Mouse (Mus musculus): ENCODE data around the gene Znfx1. TPM values are rescaled to one million over a fixed set of nuclear protein-coding genes. Genes with fewer than 3 reads are reported as not detected.
A peak's percentile ranks its signal among the peaks of the same experiment; 100 is the strongest.

Gene Znfx1
- polyA plus RNA-seq, 1 experiment from 2014 or later, result 5.3 TPM

DNA sequence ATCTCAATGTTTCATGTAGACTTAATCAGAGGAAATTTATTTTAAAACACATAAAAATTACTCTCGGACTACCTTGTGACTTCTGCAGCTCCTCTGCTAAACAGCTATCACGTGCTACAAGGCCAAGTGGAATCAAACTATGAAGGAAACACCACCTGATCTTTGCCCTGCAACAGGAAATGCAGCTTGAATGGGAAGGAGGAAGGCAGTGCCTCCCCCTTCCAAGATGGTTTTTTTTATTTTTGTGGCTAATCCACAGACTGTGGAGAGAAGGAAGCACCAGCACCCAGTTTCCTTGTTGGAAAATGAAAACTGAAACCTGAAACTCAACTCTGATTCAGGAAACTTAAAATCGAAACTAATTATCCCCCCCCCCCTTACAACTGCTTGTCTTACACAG is 4.6 kb downstream of the Znfx1 start:
- 70% methylated on average over 3 of the region's 3 CpGs for WGBS
- Histone ChIP-seq H3K4me3 (no peak overlapping the region), H3K27me3 (ENCODE audit: poor library complexity, severe bottlenecking) (no peaks in the 10 kb centered on the region), H3K4me1 (peaks cover 40% of the 10 kb centered on the region), H3K27ac (no peak overlapping the region), H3K36me3 (replicated peaks) (peaks cover 60% of the 10 kb centered on the region), H3K9me3 (no peaks in the 10 kb centered on the region)
- DNase-seq (ENCODE audit: extremely low spot score, low spot score), result no peak

DNA sequence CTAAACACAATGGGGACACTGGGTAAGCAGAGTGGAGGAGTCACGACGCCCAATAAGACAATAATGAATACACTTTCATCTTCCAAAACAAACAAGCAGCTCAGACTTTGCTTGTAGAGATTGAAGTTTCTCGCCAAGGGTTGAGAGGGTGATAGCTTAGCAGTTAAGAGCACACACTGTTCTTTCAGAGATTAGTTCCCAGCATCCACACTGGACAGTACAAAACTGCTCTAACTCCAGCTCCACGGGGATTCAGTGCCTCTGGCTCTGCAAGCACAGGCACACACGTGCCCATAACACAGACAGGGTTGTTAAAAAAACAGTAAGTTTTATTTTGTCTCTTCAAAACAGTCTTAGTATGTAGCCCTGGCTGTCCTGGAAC is 5.9 kb downstream of the Znfx1 start:
- no peak overlapping the region for H3K27ac ChIP-seq
- H3K27me3 ChIP-seq (ENCODE audit: poor library complexity, severe bottlenecking), result no peaks in the 10 kb centered on the region
- peaks cover 35% of the 10 kb centered on the region for H3K4me1 ChIP-seq
- WGBS, result 89% methylated on average over 5 of the region's 5 CpGs
- no peaks in the 10 kb centered on the region for H3K9me3 ChIP-seq
- peaks cover 70% of the 10 kb centered on the region for H3K36me3 ChIP-seq (replicated peaks)
- no peak overlapping the region for H3K4me3 ChIP-seq
- no peak for DNase-seq (ENCODE audit: extremely low spot score, low spot score)

DNA sequence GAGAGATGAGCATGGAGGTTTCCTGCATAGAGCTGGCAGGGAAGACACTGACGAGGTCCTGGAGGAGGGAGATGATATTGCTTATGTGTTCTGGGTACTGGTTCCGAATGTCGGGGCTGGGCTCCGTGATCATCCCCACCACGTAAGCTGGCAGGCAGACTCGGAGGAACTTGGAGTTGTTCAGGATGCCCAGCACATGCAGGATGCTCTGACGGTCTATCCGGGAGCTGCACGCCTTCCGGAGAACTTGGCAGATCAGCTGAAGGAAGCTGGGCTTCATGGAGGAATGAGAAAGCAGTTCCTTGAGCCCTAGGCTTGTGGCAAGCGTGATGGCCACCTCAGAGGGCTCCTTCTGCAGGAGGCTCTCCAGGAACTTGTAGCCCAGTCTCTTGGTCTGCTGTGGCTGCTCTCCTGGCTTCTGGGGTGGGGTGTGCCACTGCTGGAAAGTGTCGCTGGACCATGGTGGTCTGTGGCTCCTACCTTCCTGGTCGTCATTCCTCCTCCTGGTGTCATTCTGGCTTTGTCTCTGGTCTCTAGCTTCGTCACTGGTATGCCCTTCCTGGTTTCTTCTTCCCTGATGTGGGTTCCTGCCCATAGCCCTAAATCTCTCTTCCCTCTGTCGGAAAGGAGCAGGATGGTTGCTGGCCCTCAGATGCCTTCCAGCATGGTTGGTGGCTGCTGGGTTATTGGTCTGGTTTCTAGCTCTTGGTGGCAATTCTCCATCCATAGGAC is 6.4 kb downstream of the Znfx1 start:
- 96% methylated on average over 15 of the region's 15 CpGs for WGBS
- DNase-seq (ENCODE audit: extremely low spot score, low spot score), result no peak
- Histone ChIP-seq H3K27ac (no peak overlapping the region), H3K9me3 (no peaks in the 10 kb centered on the region), H3K4me3 (no peak overlapping the region), H3K36me3 (replicated peaks) (peaks cover 75% of the 10 kb centered on the region), H3K4me1 (peaks cover 30% of the 10 kb centered on the region), H3K27me3 (ENCODE audit: poor library complexity, severe bottlenecking) (no peaks in the 10 kb centered on the region)

DNA sequence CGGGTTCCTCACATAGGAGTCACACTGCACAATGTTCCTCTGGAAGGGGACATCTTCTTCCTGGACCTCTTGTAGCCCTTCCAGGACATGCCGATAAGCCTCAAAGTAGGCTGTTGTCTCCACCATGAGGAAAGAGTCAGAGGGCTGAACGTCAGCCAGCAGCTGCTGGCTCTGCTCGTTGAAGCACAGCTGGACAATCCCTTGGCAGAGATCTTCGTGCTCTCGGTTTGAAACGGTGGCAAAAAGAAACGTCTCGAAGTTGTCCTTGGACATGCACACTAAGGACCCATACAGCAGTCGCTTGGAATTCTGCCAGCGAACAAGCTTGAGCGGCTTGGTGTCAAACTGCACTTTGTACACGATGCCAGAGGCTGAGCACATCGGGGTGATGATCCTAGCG is 7.4 kb downstream of the Znfx1 start:
- Histone ChIP-seq H3K27ac (no peak overlapping the region), H3K27me3 (ENCODE audit: poor library complexity, severe bottlenecking) (no peaks in the 10 kb centered on the region), H3K9me3 (no peaks in the 10 kb centered on the region), H3K4me1 (peaks cover 20% of the 10 kb centered on the region), H3K36me3 (replicated peaks) (peaks cover 84% of the 10 kb centered on the region), H3K4me3 (no peak overlapping the region)
- no peak for DNase-seq (ENCODE audit: extremely low spot score, low spot score)
- 95% methylated on average over 15 of the region's 15 CpGs for WGBS

DNA sequence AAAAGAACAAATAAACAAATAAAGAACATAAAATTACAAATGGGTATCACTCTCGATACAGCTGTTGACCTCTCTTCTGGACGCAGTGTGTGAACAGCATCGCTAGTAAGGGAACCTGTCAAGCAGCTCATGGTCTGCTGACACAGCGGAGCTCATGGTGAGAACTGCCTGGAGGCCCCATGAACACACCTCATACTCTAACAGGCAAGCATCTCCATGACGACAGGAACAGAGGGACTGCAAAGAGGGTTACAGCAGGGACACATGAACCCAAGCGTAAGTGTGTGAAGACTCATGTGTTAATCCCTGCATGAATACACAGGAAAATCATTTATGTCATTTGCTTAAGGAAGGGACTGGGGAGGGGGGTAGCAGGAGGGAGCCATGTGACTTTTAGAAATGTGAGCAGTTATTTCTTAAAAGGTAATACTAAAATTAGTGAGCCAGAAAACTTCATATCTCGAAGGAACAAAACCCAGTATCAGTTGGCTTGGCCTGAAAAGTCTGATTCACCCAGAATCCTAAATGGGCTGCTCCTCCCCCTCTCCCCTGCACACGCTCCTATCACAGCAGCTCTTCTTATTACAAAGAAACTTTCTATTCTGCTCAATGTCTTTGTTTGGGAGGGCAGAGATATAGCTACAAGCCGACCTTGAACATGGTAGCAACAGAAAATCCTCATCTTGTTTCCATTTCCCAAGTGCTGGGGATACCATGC is 9.5 kb downstream of the Znfx1 start:
- 81% methylated on average over 9 of the region's 9 CpGs for WGBS
- Histone ChIP-seq H3K9me3 (no peaks in the 10 kb centered on the region), H3K4me3 (no peak overlapping the region), H3K27ac (no peak overlapping the region), H3K4me1 (peaks cover 9% of the 10 kb centered on the region), H3K36me3 (replicated peaks) (peaks cover 91% of the 10 kb centered on the region), H3K27me3 (ENCODE audit: poor library complexity, severe bottlenecking) (no peaks in the 10 kb centered on the region)
- no peak for DNase-seq (ENCODE audit: extremely low spot score, low spot score)

DNA sequence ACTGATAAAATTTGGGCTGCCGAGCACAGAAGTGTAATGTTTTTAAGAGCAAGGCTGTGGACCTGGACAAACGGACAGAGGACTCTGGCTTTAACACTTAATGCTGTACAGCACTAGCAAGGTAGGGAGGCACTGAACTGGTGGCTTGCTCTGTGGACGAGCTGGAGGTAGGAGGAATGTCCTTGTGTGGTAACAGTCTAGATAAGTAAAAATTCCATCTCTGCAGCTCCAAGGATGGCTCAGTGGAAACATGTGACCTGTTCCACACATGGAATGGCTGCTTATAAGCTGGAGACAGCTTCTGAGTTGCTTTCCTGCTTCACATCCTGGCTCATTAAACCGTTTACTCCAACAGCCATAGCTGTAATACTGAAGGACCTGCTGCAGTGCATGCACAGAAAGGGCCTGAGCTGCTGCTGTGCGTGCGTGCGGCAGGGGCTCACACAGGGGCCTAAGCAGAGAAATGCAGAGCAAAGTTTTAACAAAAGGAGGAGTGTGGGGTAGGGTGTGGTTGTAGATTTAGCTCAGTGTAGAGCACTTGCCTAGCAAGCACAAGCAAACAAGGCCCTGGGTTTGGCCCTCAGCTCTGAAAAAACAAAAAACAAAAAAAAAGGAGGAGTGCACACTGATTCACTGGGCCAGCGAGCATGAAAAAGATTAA is 14.0 kb downstream of the Znfx1 start:
- Histone ChIP-seq H3K4me1 (peaks cover 9% of the 10 kb centered on the region), H3K4me3 (no peak overlapping the region), H3K27ac (no peak overlapping the region), H3K36me3 (replicated peaks) (peaks cover 91% of the 10 kb centered on the region), H3K9me3 (no peaks in the 10 kb centered on the region), H3K27me3 (ENCODE audit: poor library complexity, severe bottlenecking) (no peaks in the 10 kb centered on the region)
- DNase-seq (ENCODE audit: extremely low spot score, low spot score), result no peak
- WGBS, result 90% methylated on average over 8 of the region's 8 CpGs

DNA sequence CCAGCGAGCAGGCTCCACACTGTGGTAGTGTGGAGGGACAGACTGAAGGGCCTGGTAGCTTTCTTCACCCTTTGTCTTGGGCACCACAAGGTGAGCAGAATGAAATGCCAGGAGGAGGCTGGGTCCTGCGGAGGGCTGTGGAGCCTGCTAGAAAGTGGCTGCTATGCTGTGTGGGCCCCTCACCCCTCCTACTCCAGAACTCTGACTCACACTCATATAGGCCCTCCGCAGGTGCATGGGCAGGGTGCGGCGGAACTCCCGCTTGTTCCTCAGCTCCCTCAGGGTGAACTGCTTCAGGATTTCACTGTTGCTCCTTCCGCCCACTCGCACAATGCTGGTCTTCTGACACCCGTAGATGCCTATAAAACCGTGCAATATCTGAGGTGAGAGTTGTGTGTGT is 14.6 kb downstream of the Znfx1 start:
- H3K4me1 ChIP-seq, result peaks cover 3% of the 10 kb centered on the region
- H3K27me3 ChIP-seq (ENCODE audit: poor library complexity, severe bottlenecking), result no peaks in the 10 kb centered on the region
- H3K27ac ChIP-seq, result no peak overlapping the region
- 95% methylated on average over 10 of the region's 10 CpGs for WGBS
- DNase-seq (ENCODE audit: extremely low spot score, low spot score), result no peak
- H3K36me3 ChIP-seq (replicated peaks), result peaks cover 92% of the 10 kb centered on the region
- no peak overlapping the region for H3K4me3 ChIP-seq
- H3K9me3 ChIP-seq, result no peaks in the 10 kb centered on the region

DNA sequence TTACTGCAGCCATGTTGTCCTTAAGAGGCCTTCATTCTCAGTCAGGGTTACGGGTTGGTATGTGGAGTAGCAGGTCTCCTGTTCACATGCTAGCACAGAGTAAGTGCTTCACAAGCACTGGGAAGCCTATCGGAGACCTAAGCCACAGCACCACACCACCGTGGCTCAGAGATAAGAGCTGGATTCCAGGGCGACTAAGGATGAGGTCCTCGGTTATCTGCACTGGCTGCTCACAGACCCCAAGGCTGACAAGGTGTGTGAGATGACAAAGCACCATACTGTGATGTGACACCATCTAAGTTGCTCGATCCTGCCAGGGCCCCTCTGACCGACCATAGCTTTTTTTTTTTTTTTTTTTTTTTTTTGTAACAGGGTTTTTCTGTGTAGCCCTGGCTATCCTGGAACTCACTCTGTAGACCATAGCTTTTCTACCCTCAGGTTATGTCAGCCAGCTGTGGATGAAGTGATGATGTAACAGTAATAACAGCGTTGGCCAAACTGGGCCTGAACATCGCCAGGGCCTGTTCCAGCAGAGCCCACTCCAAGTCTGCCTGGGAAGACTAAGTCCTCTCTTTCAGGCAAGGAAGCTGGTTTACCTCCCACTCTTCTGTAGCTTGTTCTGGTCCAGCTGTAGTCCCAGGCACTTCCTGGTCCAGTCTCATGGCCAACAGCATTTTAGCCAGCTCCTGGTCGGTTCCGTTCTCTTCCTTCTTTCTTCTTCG is 19.3 kb downstream of the Znfx1 start:
- no peaks in the 10 kb centered on the region for H3K4me1 ChIP-seq
- no peak for DNase-seq (ENCODE audit: extremely low spot score, low spot score)
- H3K9me3 ChIP-seq, result no peaks in the 10 kb centered on the region
- peaks cover 98% of the 10 kb centered on the region for H3K36me3 ChIP-seq (replicated peaks)
- no peak overlapping the region for H3K4me3 ChIP-seq
- WGBS, result 92% methylated on average over 12 of the region's 12 CpGs
- H3K27me3 ChIP-seq (ENCODE audit: poor library complexity, severe bottlenecking), result no peaks in the 10 kb centered on the region
- H3K27ac ChIP-seq, result peak overlapping the region; percentile 31; the same call in 1 of the 2 replicates

DNA sequence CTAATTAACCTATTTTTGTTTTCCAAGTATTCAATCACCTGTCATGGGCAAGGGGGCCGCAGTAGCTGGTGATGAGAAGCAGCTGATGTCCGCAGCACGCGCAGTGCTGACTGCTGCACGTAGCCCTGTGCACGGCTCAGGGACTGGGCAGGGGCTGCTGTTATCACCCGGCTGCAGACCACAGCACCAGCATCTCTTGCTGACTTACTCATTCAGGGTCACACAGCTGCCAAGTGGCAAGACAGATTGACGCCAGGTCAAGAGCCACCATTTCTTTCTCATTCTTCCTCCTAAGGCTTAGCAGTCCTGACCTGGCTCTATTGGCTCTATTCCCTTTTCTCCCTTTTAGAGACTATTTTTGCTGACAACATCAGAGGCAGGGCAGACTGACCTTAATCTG is 23.4 kb downstream of the Znfx1 start:
- Histone ChIP-seq H3K4me1 (no peaks in the 10 kb centered on the region), H3K27me3 (ENCODE audit: poor library complexity, severe bottlenecking) (no peaks in the 10 kb centered on the region), H3K27ac (no peak overlapping the region), H3K36me3 (replicated peaks) (peaks cover 100% of the 10 kb centered on the region), H3K9me3 (no peaks in the 10 kb centered on the region), H3K4me3 (no peak overlapping the region)
- no peak for DNase-seq (ENCODE audit: extremely low spot score, low spot score)
- WGBS, result 91% methylated on average over 8 of the region's 8 CpGs

DNA sequence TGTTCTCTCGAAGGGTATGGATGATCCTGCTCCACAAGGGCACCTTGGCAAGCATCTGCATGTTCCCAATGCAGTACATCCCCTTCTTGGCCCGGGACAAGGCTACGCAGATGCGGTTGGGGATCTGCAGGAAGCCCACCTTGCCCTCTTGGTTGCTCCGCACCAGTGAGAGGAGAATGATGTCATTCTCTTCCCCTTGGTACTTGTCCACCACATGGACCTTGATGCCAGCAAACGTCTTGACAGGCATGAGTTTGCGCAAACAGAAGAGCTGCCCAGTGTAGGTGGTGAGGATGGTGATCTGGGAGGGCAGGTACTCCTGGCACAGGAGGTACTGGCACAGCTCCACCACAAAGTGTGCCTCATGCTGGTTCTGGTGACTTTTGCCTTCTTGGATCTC is 24.1 kb downstream of the Znfx1 start:
- Histone ChIP-seq H3K4me1 (no peaks in the 10 kb centered on the region), H3K27ac (0 out of 2 replicates have a peak overlapping the region, but pooled peaks have one; percentile 20), H3K27me3 (ENCODE audit: poor library complexity, severe bottlenecking) (no peaks in the 10 kb centered on the region), H3K36me3 (replicated peaks) (peaks cover 100% of the 10 kb centered on the region), H3K4me3 (no peak overlapping the region), H3K9me3 (no peaks in the 10 kb centered on the region)
- no peak for DNase-seq (ENCODE audit: extremely low spot score, low spot score)
- WGBS, result 93% methylated on average over 7 of the region's 7 CpGs

DNA sequence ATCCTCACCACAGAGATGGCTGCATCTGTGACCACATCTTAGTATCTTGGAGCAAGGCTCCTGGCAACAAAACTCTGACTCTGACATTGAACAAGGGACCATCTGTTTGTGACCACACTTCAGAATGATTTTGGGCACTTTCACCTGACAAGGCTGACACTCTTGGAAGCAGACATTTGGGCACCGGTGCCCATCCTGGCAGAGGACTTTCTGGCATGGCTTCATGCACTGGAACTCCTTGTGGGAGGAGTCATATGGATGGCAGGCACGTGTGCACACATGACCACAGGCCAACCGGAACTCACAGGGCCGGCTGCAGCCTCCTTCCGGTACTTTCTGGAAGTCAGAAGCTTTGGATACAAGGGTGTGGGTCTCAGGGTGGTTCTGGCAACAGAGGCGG is 24.5 kb downstream of the Znfx1 start:
- 89% methylated on average over 6 of the region's 6 CpGs for WGBS
- H3K36me3 ChIP-seq (replicated peaks), result peaks cover 100% of the 10 kb centered on the region

DNA sequence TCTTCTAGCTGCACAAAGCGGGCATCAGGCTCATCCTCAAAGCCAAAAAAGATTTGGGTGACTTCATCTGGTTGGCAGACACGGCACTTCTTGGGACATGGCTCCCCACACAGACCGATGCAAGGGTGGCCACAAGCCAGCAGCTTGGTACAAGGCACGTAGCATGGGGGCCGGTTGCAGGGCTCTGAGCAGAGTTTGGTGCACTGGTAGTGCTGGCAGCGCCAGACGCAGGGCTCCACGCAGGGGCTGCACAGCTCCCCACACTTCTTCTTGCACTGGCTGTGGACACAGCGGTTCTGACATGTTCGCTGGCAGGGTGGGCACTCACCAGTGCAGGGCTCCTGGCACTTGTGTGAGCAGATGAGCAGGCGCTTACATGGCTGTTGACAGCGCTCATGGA is 25.1 kb downstream of the Znfx1 start:
- DNase-seq (ENCODE audit: extremely low spot score, low spot score), result no peak
- no peak overlapping the region for H3K4me3 ChIP-seq
- H3K4me1 ChIP-seq, result no peaks in the 10 kb centered on the region
- H3K27me3 ChIP-seq (ENCODE audit: poor library complexity, severe bottlenecking), result no peaks in the 10 kb centered on the region
- peaks cover 100% of the 10 kb centered on the region for H3K36me3 ChIP-seq (replicated peaks)
- H3K27ac ChIP-seq, result no peak overlapping the region
- H3K9me3 ChIP-seq, result no peaks in the 10 kb centered on the region
- WGBS, result 95% methylated on average over 12 of the region's 12 CpGs

More for the DNA sequence above, 24.5 kb downstream of the Znfx1 start:
- Histone ChIP-seq H3K27me3 (ENCODE audit: poor library complexity, severe bottlenecking) (no peaks in the 10 kb centered on the region), H3K4me1 (no peaks in the 10 kb centered on the region), H3K4me3 (no peak overlapping the region), H3K27ac (no peak overlapping the region), H3K9me3 (no peaks in the 10 kb centered on the region)
- no peak for DNase-seq (ENCODE audit: extremely low spot score, low spot score)
